Mouse (Mus musculus) CD4-positive, CD25-positive, alpha-beta regulatory T cell, adult 2 months (primary cell): ENCODE results near the gene Tmem200b.

Source experiments
- DNase-seq: peaks from one replicate; pipeline ENCODE4 v3.0.0-alpha.2; 2012; ENCODE audit warnings: low read depth, low spot score

Tmem200b gene

GRCm38 (mm10) chr4:131921461-131922346 lies at the start of gene Tmem200b:
Tmem200b (plus strand) TSS chr4:131921771.
- peak; percentile 15 for DNase-seq

GRCm38 (mm10) chr4:131872672-131873292 lies 48.8 kb upstream of the Tmem200b start:
- DNase-seq = no peak

- DNase-seq = peak; percentile 98
Observed at GRCm38 (mm10) chr4:131873293-131874168, 48.0 kb upstream of the Tmem200b start, which contains the start of gene Srsf4. Srsf4 (plus strand) TSS chr4:131873617.

- DNase-seq = no peak
Observed at GRCm38 (mm10) chr4:131874169-131874536, 47.4 kb upstream of the Tmem200b start.

GRCm38 (mm10) chr4:131874567-131874966 lies 47.0 kb upstream of the Tmem200b start:
- no peak for DNase-seq

- DNase-seq = no peak
Observed at GRCm38 (mm10) chr4:131875242-131875641, 46.3 kb upstream of the Tmem200b start.

GRCm38 (mm10) chr4:131876836-131877235 lies 44.7 kb upstream of the Tmem200b start:
- DNase-seq = no peak

GRCm38 (mm10) chr4:131879692-131880091 lies 41.9 kb upstream of the Tmem200b start:
- no peak for DNase-seq

- DNase-seq = peak; percentile 28
Observed at GRCm38 (mm10) chr4:131881306-131881705, 40.3 kb upstream of the Tmem200b start.

- DNase-seq = no peak
Observed at GRCm38 (mm10) chr4:131883571-131883970, 38.0 kb upstream of the Tmem200b start.

- no peak for DNase-seq
Observed at GRCm38 (mm10) chr4:131885376-131885775, 36.2 kb upstream of the Tmem200b start.

GRCm38 (mm10) chr4:131888564-131888963 lies 33.0 kb upstream of the Tmem200b start:
- no peak for DNase-seq

- DNase-seq = no peak
Observed at GRCm38 (mm10) chr4:131890692-131891091, 30.9 kb upstream of the Tmem200b start.

GRCm38 (mm10) chr4:131897109-131897508 lies 24.5 kb upstream of the Tmem200b start:
- no peak for DNase-seq

GRCm38 (mm10) chr4:131897787-131898186 lies 23.8 kb upstream of the Tmem200b start:
- DNase-seq = no peak

GRCm38 (mm10) chr4:131898503-131899179 lies 22.9 kb upstream of the Tmem200b start:
- no peak for DNase-seq

GRCm38 (mm10) chr4:131899180-131899554 lies 22.4 kb upstream of the Tmem200b start:
- no peak for DNase-seq

- DNase-seq = no peak
Observed at GRCm38 (mm10) chr4:131901090-131901489, 20.5 kb upstream of the Tmem200b start.

- peak; percentile 52 for DNase-seq
Observed at GRCm38 (mm10) chr4:131904478-131904877, 17.1 kb upstream of the Tmem200b start.

- DNase-seq = no peak
Observed at GRCm38 (mm10) chr4:131906423-131906822, 15.1 kb upstream of the Tmem200b start.

- peak; percentile 36 for DNase-seq
Observed at GRCm38 (mm10) chr4:131907912-131908311, 13.7 kb upstream of the Tmem200b start.
